In the genomic region with DNA sequence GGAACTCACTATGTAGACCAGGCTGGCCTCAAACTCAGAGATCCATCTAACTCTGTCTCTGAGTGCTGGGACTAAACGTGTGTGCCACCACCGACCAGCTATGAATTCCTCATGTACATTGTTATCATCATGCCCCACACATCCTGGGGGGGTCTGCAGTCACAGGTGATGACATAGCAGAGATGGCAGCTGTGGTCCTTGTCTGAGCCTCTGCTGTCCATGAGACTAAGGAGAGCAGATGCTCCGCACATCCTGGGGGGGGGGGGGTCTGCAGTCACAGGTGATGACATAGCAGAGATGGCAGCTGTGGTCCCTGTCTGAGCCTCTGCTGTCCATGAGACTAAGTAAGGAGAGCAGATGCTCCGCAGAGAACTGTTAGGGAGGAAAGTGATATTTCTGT, we compare ENCODE assay signal across 31 mouse cellular contexts. TPM values are rescaled to one million over a fixed set of nuclear protein-coding genes. Genes with fewer than 3 reads are reported as not detected.
"Had no signal": no experiment of that assay in that cellular context is flagged by ENCODE, and none has a peak within 500 bp of the region (broad histone marks: within the 10 kb centered on the region; RNA-seq: fewer than 3 reads in every experiment).

No protein-coding gene starts in this region.

RNA-seq across cellular contexts. Expression of a gene that starts 6.9 kb away (rescaled TPM):
- total RNA-seq: gastrocnemius, adult 2 months; gastrocnemius, postnatal 10 days; gastrocnemius, postnatal 25 days; gastrocnemius, postnatal 4 days; granulocyte monocyte progenitor cell, adult 5-6 weeks; heart, adult 2 months; heart, postnatal 14 days; heart, postnatal 36 days; hematopoietic stem cell, adult 5-6 weeks; layer of hippocampus, adult 2 months; layer of hippocampus, postnatal 10 days; layer of hippocampus, postnatal 25 days; left cerebral cortex, adult 2 months; left cerebral cortex, postnatal 14 days had no signal
- polyA plus RNA-seq: heart, adult 2 months; heart, embryonic 11.5 days; heart, embryonic 13.5 days; heart, embryonic 15.5 days; heart, postnatal 0 days; hindbrain, embryonic 11.5 days; hindbrain, embryonic 13.5 days; hindbrain, embryonic 15.5 days; inflammation-experienced regulatory T-cells, adult 6 months; intestine, embryonic 15.5 days; intestine, postnatal 0 days; kidney, embryonic 14.5 days; kidney, embryonic 16.5 days; limb, embryonic 10.5 days; limb, embryonic 12.5 days; liver, embryonic 12.5 days; liver, embryonic 15.5 days had no signal

RNA-seq across cellular contexts. Expression of a gene that starts 11.6 kb away (rescaled TPM):
- total RNA-seq: gastrocnemius, adult 2 months; gastrocnemius, postnatal 10 days; gastrocnemius, postnatal 25 days; gastrocnemius, postnatal 4 days; granulocyte monocyte progenitor cell, adult 5-6 weeks; heart, adult 2 months; heart, postnatal 14 days; heart, postnatal 36 days; hematopoietic stem cell, adult 5-6 weeks; layer of hippocampus, adult 2 months; layer of hippocampus, postnatal 10 days; layer of hippocampus, postnatal 25 days; left cerebral cortex, adult 2 months; left cerebral cortex, postnatal 14 days; left cerebral cortex, postnatal 36 days had no signal
- polyA plus RNA-seq: heart, adult 2 months; heart, embryonic 13.5 days; heart, embryonic 15.5 days; heart, postnatal 0 days; hindbrain, embryonic 11.5 days; hindbrain, embryonic 13.5 days; hindbrain, embryonic 15.5 days; inflammation-experienced regulatory T-cells, adult 6 months; intestine, embryonic 15.5 days; intestine, postnatal 0 days; kidney, embryonic 14.5 days; kidney, embryonic 16.5 days; limb, embryonic 10.5 days; limb, embryonic 12.5 days; liver, embryonic 12.5 days; liver, embryonic 15.5 days had no signal
